Mouse (Mus musculus) limb, embryonic 12.5 days (tissue): ENCODE results near the gene Frmd4a. TPM values are rescaled to one million over a fixed set of nuclear protein-coding genes. Genes with fewer than 3 reads are reported as not detected.

Experiments used
- ATAC-seq: fragments of 200-750 bp; cut with Nextera tagmentation; 2 replicates; pipeline ENCODE4 v1.8.0; 2017; ENCODE audit warnings: low read depth, moderate TSS enrichment; ENCODE audit not compliant: insufficient number of reproducible peaks, insufficient read depth, low FRiP score, low TSS enrichment
- H3K27ac ChIP-seq: fragments of 300-500 bp; sonication (generic); 2 replicates; pipeline ENCODE4 v1.5.1; 2016; ENCODE audit warnings: mild to moderate bottlenecking, moderate library complexity
- H3K27me3 ChIP-seq: fragments of 300-500 bp; sonication (generic); 2 replicates; pipeline ENCODE4 v1.6.1; 2016; ENCODE audit warnings: mild to moderate bottlenecking, moderate library complexity
- H3K36me3 ChIP-seq: fragments of 300-500 bp; sonication (generic); 2 replicates; pipeline ENCODE4 v1.6.1; 2016; ENCODE audit warnings: mild to moderate bottlenecking, moderate library complexity
- H3K4me1 ChIP-seq: fragments of 300-500 bp; sonication (generic); replicated peaks from 2 replicates; pipeline ENCODE4 v1.6.1; 2016
- H3K4me2 ChIP-seq: fragments of 300-500 bp; sonication (generic); 2 replicates; pipeline ENCODE4 v1.6.1; 2016; ENCODE audit warnings: mild to moderate bottlenecking, moderate library complexity
- H3K4me3 ChIP-seq: fragments of 300-500 bp; sonication (generic); replicated peaks from 2 replicates; pipeline ENCODE4 v1.5.1; 2016; ENCODE audit warnings: mild to moderate bottlenecking
- H3K9ac ChIP-seq: fragments of 300-500 bp; sonication (generic); replicated peaks from 2 replicates; pipeline ENCODE4 v1.6.1; 2016; ENCODE audit warnings: mild to moderate bottlenecking, moderate library complexity
- H3K9me3 ChIP-seq: fragments of 300-500 bp; sonication (generic); 2 replicates; pipeline ENCODE4 v1.6.1; 2016; ENCODE audit warnings: mild to moderate bottlenecking, moderate library complexity
- whole genome bisulfite sequencing: fragments of 180-500 bp; shearing (Covaris S2); methylation state at CpG from one replicate; pipeline ENCODE4 v1.1.7; 2016; 5-methylcytosine and 5-hydroxymethylcytosine counted together
- polyA plus RNA-seq: library from polyadenylated mRNA; unstranded; fragments of >200 nt; fragmentation: Nextera tagmentation; extraction: Ambion mirVana; gene quantifications from 2 replicates; pipeline ENCODE4 v1.2.1, GENCODE M21; 2016

The Frmd4a gene
- polyA plus RNA-seq, 1 experiment from 2014 or later, result 69.3 TPM

DNA sequence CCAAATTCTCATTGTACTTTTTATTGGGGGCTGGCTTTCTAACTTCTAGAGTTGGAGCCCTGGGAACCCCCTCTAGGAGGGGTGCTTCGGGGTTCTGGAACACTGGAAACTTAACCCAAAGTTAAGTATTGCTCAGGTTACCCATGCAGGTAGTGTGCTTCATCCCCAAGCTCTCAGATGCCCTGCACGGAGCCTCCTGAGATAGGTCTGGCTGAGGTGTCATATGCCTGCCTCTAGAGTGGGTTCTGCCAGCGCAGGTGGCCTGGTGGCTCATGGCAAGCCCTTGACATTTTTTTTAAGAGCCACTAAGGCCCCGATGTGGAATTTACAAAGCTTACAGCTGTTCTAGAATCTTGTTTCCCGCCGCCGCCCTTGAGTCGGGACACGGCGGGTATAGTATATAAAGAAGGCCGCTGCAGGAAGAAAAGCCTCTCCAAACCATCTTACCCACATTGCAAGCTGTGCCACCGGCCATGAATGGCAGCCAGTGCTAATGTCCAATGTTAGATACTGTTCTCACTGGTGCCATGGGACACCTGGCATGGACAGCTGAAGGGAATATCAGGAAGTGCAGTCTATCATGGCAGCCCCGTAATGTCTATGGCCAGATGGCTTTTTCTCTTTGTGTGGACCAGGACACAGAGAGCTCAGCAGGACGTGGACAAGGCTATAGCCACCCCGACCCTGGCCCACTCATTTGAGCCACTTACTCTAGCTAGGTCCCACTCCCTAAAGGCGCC is 396.2 kb downstream of the Frmd4a start:
- WGBS, result 87% methylated on average over 16 of the region's 16 CpGs
- no peak for ATAC-seq
- no peaks in the 10 kb centered on the region for H3K9me3 ChIP-seq
- H3K36me3 ChIP-seq, result peaks cover 5% of the 10 kb centered on the region; the same call in 1 of the 2 replicates
- peaks cover 50% of the 10 kb centered on the region for H3K4me1 ChIP-seq
- H3K9ac ChIP-seq, result no peak overlapping the region
- H3K27ac ChIP-seq, result 0 out of 2 replicates have a peak overlapping the region, but pooled peaks have one; percentile 45
- no peaks in the 10 kb centered on the region for H3K27me3 ChIP-seq
- H3K4me2 ChIP-seq, result no peak overlapping the region
- no peak overlapping the region for H3K4me3 ChIP-seq

DNA sequence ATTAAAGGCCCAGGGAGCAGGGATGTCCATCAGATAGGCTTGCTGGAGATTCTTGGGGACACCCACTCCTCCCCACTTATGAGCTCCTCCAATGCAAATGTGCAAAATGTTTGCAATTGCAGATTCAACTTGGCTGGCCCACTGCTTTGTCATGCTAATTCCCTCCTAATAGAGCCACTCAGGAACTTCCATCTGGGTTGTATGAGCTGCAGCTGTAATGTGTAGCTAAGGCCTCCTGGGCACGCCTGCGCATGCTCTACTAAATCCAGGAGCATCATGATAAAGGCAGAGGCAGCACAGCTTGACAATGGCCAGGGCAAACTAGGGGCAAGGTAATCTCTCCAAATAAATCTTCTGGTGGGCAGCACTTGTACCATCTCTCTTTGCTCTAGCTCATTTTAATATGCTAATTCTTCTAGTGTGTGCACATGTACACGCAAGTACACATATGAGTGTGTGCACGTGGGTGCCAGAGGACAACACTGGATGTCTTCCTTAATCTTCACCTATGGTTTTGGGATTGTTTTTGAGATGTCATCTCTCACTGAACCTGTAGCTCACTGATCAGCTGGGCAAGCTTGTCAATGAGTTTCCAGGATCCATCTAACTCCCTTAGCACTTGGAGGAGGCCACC is 403.3 kb downstream of the Frmd4a start:
- 93% methylated on average over 4 of the region's 4 CpGs for WGBS
- Histone ChIP-seq H3K27ac (peak overlapping the region; percentile 64), H3K4me1 (peaks cover 29% of the 10 kb centered on the region), H3K9me3 (no peaks in the 10 kb centered on the region), H3K4me3 (no peak overlapping the region), H3K4me2 (no peak overlapping the region), H3K9ac (no peak overlapping the region), H3K27me3 (no peaks in the 10 kb centered on the region), H3K36me3 (peaks cover 10% of the 10 kb centered on the region; the same call in 1 of the 2 replicates)
- ATAC-seq, result no peak

DNA sequence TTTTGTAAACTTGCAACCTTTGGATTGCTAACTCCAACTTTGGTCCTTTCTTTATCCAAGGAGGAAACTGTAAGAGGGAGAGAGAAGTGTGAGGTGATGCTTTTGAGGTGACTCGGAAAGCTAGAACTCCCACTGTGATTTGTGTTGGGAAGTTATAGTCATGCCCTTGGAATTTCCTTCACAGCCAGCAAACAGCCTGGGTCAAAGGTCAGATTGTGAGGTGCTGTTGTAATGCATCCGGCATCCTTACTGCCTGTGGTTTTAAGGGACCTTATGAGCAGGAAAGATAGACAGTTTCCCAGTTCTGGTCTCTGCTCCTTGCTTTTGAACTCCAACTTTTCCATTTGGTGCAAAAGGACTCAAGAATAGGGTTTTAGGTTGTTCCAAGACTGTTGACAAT is 404.2 kb downstream of the Frmd4a start:
- Histone ChIP-seq H3K9me3 (no peaks in the 10 kb centered on the region), H3K4me3 (no peak overlapping the region), H3K4me2 (no peak overlapping the region), H3K36me3 (peaks cover 5% of the 10 kb centered on the region; the same call in 1 of the 2 replicates), H3K9ac (no peak overlapping the region), H3K27ac (peak overlapping the region; percentile 64), H3K27me3 (no peaks in the 10 kb centered on the region), H3K4me1 (peaks cover 29% of the 10 kb centered on the region)
- WGBS, result 15% methylated on average over 2 of the region's 2 CpGs
- ATAC-seq, result no peak

DNA sequence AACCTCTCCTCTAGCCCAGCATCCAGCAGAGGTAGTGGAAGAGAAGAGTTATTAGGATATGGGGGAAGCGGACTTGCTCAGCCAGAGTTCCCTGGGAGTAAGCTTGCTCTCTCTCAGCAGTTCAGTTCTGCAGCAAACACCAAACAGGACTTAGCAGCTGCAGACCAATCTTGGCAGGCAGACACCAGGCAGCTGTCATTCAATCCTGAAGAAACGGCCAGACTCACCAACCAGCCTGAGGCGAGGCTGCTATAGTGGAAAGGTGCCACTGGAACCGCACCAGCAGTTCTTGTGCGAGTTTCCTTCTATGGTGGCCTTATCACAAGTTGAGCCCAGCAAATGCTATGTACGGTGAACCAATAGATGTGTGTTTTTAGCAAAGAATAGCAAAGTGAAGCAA is 406.4 kb downstream of the Frmd4a start:
- Histone ChIP-seq H3K9me3 (no peaks in the 10 kb centered on the region), H3K9ac (no peak overlapping the region), H3K4me1 (peaks cover 23% of the 10 kb centered on the region), H3K27ac (no peak overlapping the region), H3K27me3 (no peaks in the 10 kb centered on the region), H3K36me3 (peaks cover 13% of the 10 kb centered on the region; the same call in 1 of the 2 replicates), H3K4me3 (no peak overlapping the region), H3K4me2 (no peak overlapping the region)
- whole genome bisulfite sequencing, result 87% methylated on average over 6 of the region's 6 CpGs
- no peak for ATAC-seq

DNA sequence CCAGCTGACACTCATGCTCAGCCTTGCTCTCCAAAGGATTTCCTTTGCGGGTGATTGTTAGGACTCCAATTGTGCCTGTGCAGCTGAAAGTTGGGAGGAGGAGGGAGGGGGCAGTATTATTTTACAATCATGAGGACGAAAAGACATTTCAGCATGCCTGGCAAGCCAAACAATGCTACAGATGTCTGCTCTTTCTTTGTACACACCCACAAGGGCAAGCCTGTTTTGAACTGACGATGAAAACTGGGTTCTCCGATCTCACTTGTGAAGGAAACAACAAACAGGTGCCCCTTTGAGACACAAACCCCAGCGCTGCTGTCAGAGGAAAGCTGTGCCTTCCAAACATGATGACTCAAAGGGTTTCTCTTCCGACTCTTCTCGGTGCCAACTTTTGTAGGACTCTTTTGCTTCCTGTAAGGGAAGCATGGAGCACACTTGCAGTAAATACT is 410.9 kb downstream of the Frmd4a start:
- Histone ChIP-seq H3K9me3 (no peaks in the 10 kb centered on the region), H3K27ac (no peak overlapping the region), H3K4me3 (no peak overlapping the region), H3K27me3 (no peaks in the 10 kb centered on the region), H3K4me1 (peaks cover 31% of the 10 kb centered on the region), H3K4me2 (no peak overlapping the region), H3K36me3 (peaks cover 26% of the 10 kb centered on the region), H3K9ac (no peak overlapping the region)
- WGBS, result 66% methylated on average over 7 of the region's 7 CpGs
- no peak for ATAC-seq

DNA sequence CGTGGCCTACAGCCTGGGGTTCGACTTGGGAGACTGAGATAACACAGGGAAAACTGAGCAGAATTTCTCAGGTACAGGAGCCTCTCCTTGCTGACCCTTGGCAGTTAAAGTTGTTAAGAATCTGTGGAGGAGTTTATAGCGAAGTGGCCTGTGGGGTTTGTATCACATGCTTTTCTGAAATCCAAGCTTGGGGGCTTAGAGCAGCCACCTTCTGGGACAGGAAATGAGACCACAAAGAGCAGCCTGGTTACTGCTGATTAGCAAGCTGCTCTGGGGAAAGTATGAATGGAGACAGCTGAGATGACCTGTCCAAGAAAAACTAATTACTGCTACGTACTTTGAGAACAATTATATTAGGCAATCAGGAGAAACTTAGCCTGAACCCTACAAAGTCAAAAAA is 415.6 kb downstream of the Frmd4a start:
- Histone ChIP-seq H3K27me3 (no peaks in the 10 kb centered on the region), H3K9ac (no peak overlapping the region), H3K4me1 (peaks cover 74% of the 10 kb centered on the region), H3K36me3 (peaks cover 58% of the 10 kb centered on the region), H3K4me3 (no peak overlapping the region), H3K27ac (peak overlapping the region; percentile 57), H3K9me3 (no peaks in the 10 kb centered on the region), H3K4me2 (no peak overlapping the region)
- WGBS, result 28% methylated on average over 4 of the region's 4 CpGs
- ATAC-seq, result no peak

DNA sequence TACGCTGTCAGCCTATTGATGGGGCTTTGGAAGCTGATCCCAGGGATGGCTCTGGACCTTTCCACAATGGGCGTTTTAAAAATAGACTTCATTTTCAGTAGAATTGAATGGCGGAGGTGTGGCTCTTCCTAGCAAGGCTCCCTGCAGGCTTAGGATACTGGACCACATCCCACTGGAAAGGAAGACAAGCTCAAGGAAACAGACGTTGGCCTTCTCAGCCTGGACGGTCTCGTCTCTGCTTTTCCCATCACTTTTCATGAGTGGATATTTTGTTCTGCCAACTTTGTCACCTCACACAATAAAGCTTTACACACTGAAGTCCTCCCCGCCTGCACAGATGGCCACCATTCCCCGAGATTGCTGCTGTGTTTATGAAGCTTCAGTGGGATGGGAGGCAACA is 417.5 kb downstream of the Frmd4a start:
- no peak overlapping the region for H3K4me3 ChIP-seq
- no peak for ATAC-seq
- no peak overlapping the region for H3K4me2 ChIP-seq
- WGBS, result 67% methylated on average over 8 of the region's 8 CpGs
- no peaks in the 10 kb centered on the region for H3K9me3 ChIP-seq
- no peaks in the 10 kb centered on the region for H3K27me3 ChIP-seq
- no peak overlapping the region for H3K27ac ChIP-seq
- H3K4me1 ChIP-seq, result peaks cover 86% of the 10 kb centered on the region
- peaks cover 56% of the 10 kb centered on the region for H3K36me3 ChIP-seq
- H3K9ac ChIP-seq, result no peak overlapping the region

DNA sequence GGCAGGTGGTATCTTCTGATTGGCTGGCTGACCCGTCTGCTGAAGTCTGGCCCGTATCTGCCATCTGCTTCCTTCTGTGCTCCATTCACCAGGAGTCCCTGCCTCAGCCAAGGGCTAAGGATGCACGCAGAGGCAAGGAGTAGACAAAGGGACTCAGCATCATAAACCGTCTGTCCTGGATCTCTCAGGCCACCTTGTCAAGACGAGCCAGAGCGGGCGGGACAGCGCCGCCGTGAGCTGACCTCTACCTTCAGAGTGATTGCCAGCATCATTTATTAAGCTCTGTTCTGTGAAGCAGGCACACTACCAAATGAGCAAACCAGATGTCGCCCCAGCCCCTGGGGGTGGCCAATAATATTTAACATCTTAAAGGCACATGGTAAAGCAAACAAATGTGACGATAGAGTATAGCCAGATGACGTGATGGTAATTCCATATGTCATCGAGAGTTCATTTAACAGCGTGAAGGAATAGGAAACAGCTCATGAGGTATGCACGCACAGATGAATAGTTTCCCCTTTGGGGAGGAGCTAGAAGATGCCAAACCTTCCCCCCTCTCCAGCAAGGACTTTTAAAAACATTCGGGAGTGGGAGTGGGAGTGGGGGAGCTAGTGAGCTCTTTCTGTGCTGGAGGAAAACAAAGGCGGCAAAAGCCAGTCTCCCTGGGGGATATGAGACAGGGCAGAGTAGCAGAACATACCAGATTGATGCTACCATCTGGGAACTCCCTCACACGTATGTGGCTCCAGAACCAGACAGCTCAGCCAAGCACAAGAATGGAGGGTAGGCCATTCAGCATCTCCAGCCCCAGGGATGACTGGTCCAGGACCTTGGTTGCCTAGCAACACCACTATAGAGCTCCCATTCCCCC is 419.1 kb downstream of the Frmd4a start:
- peak; percentile 69 for ATAC-seq

DNA sequence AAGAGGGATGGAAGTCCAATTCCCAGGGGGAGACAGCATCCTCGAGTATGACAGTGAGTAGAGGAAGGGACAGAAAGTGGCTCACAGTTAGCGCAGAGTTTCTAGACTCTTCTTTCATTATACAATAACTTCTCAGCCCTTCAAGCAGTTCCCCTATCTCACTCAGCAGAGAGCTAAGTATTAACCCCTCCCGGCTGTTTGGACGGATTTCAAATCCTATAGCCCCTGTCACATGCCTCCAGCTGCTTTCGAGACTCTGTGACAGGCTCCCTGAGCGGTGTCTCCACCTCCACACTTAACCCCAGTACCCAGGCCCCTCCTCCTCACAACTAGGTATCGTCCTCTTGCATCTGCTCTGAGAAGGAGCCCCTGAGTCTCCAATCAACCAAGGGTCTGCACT is 421.2 kb downstream of the Frmd4a start:
- H3K36me3 ChIP-seq, result peaks cover 37% of the 10 kb centered on the region
- H3K9me3 ChIP-seq, result no peaks in the 10 kb centered on the region
- no peak overlapping the region for H3K27ac ChIP-seq
- H3K9ac ChIP-seq, result no peak overlapping the region
- no peaks in the 10 kb centered on the region for H3K27me3 ChIP-seq
- no peak for ATAC-seq
- WGBS, result 64% methylated on average over 7 of the region's 7 CpGs
- peaks cover 82% of the 10 kb centered on the region for H3K4me1 ChIP-seq
- H3K4me2 ChIP-seq, result no peak overlapping the region
- no peak overlapping the region for H3K4me3 ChIP-seq

More for the DNA sequence above, 419.1 kb downstream of the Frmd4a start:
- no peak overlapping the region for H3K4me2 ChIP-seq
- no peak overlapping the region for H3K9ac ChIP-seq
- no peaks in the 10 kb centered on the region for H3K9me3 ChIP-seq
- H3K4me3 ChIP-seq, result no peak overlapping the region
- H3K36me3 ChIP-seq, result peaks cover 48% of the 10 kb centered on the region
- H3K27ac ChIP-seq, result peak overlapping the region; percentile 46
- 30% methylated on average over 19 of the region's 19 CpGs for WGBS
- H3K4me1 ChIP-seq, result peaks cover 90% of the 10 kb centered on the region
- no peaks in the 10 kb centered on the region for H3K27me3 ChIP-seq

DNA sequence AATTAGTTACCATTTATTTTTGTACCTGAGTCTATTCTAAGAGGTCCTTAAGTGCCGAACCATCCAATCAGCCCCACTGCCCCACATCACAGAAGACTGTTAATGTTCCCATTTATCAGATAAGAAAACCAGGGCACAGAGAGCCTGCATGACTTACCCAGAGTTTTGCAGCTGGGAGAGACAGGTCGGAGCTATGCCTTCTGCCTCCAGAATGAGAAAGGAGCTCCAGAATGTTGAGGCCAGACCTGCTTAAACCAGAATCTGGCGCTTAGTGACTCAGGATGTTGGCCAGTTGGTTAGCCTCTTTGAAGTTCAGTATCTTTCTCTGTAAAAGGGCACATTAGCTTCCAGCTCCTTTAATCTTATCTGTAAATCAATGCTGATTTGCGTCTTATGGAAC is 422.4 kb downstream of the Frmd4a start:
- H3K36me3 ChIP-seq, result peaks cover 26% of the 10 kb centered on the region
- no peaks in the 10 kb centered on the region for H3K9me3 ChIP-seq
- no peak overlapping the region for H3K4me2 ChIP-seq
- ATAC-seq, result no peak
- H3K27me3 ChIP-seq, result no peaks in the 10 kb centered on the region
- H3K4me1 ChIP-seq, result peaks cover 71% of the 10 kb centered on the region
- no peak overlapping the region for H3K4me3 ChIP-seq
- no peak overlapping the region for H3K27ac ChIP-seq
- no peak overlapping the region for H3K9ac ChIP-seq
- 68% methylated on average over 4 of the region's 4 CpGs for WGBS

DNA sequence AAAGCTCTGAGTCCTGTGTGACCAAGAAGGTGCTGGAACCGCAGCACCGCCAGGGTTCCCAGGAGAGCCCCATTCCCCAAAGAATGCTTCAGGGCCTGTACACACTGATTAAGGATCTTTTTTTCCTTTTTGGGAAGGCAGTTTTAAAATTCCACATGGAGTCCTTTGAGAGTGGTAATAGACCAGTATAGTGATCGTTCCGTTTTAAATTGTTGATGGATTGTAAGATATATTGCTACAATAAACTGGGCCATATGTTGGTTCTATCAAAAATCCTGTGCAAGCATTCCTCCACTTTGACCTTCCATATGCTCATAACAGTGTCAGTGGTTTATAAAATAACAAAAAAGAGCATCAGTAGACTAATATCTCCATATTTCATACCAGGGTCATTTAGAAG is 424.3 kb downstream of the Frmd4a start:
- Histone ChIP-seq H3K27ac (peak overlapping the region; percentile 77), H3K4me2 (no peak overlapping the region), H3K27me3 (no peaks in the 10 kb centered on the region), H3K4me1 (peaks cover 60% of the 10 kb centered on the region), H3K36me3 (peaks cover 12% of the 10 kb centered on the region; the same call in 1 of the 2 replicates), H3K9me3 (no peaks in the 10 kb centered on the region), H3K9ac (no peak overlapping the region), H3K4me3 (no peak overlapping the region)
- 43% methylated on average over 4 of the region's 4 CpGs for WGBS
- 0 out of 2 replicates have a peak, but pooled peaks have one; percentile 5 for ATAC-seq
